Mouse (Mus musculus): Measurements from ENCODE around the gene Dcxr.
"Not testable (repeated sequence)": the region's sequence is repeated elsewhere in the genome, so short reads cannot be mapped to it uniquely, and the experiment has no call there.

Dcxr gene

GRCm38 (mm10) chr11:120727169-120727527 lies at the start of gene Dcxr:
TSS of gene Dcxr (minus strand) at chr11:120727281.
- peak; percentile 57 for DNase-seq

GRCm38 (mm10) chr11:120775774-120776469 lies 48.8 kb upstream of the Dcxr start:
- peak; percentile 90 for DNase-seq

GRCm38 (mm10) chr11:120773463-120774190 lies 46.5 kb upstream of the Dcxr start:
- DNase-seq: no peak

- DNase-seq: no peak
Observed at GRCm38 (mm10) chr11:120772749-120773148, 45.7 kb upstream of the Dcxr start.

- DNase-seq: no peak
Observed at GRCm38 (mm10) chr11:120768206-120768605, 41.1 kb upstream of the Dcxr start.

GRCm38 (mm10) chr11:120767023-120767422 lies 39.9 kb upstream of the Dcxr start:
- DNase-seq: not testable (repeated sequence)

GRCm38 (mm10) chr11:120763121-120763999 lies 36.3 kb upstream of the Dcxr start:
- not testable (repeated sequence) for DNase-seq

GRCm38 (mm10) chr11:120762672-120763041 lies 35.6 kb upstream of the Dcxr start, which contains the start of gene Hmga1b:
TSS of gene Hmga1b (plus strand) at chr11:120762794.
- DNase-seq: not testable (repeated sequence)

- DNase-seq: no peak
Observed at GRCm38 (mm10) chr11:120761811-120762671, 35.0 kb upstream of the Dcxr start.

GRCm38 (mm10) chr11:120760236-120760635 lies 33.2 kb upstream of the Dcxr start:
- no peak for DNase-seq

GRCm38 (mm10) chr11:120751606-120752005 lies 24.5 kb upstream of the Dcxr start:
- no peak for DNase-seq

GRCm38 (mm10) chr11:120749430-120749829 lies 22.3 kb upstream of the Dcxr start:
- no peak for DNase-seq

GRCm38 (mm10) chr11:120747974-120748373 lies 20.9 kb upstream of the Dcxr start:
- no peak for DNase-seq

GRCm38 (mm10) chr11:120744121-120744701 lies 17.1 kb upstream of the Dcxr start:
- DNase-seq: no peak

- no peak for DNase-seq
Observed at GRCm38 (mm10) chr11:120740981-120741380, 13.9 kb upstream of the Dcxr start.

- no peak for DNase-seq
Observed at GRCm38 (mm10) chr11:120736424-120736823, 9.3 kb upstream of the Dcxr start.

- DNase-seq: no peak
Observed at GRCm38 (mm10) chr11:120733521-120733920, 6.4 kb upstream of the Dcxr start.

GRCm38 (mm10) chr11:120731858-120732680 lies 5.0 kb upstream of the Dcxr start, which contains the start of gene Cbr2:
TSS of gene Cbr2 (minus strand) at chr11:120732114.
- DNase-seq: no peak

GRCm38 (mm10) chr11:120731395-120731794 lies 4.3 kb upstream of the Dcxr start:
- DNase-seq: no peak

- DNase-seq: no peak
Observed at GRCm38 (mm10) chr11:120730331-120730870, 3.3 kb upstream of the Dcxr start.
